Mouse (Mus musculus): ENCODE measurements around the gene Itga2. TPM values are rescaled to one million over a fixed set of nuclear protein-coding genes. Genes with fewer than 3 reads are reported as not detected.
A peak's percentile ranks its signal among the peaks of the same experiment; 100 is the strongest.

The Itga2 gene
- 1.3 and 1.9 TPM in 2 replicates for polyA plus RNA-seq (2014; fragmentation: Nextera tagmentation; extraction: Ambion mirVana)

DNA sequence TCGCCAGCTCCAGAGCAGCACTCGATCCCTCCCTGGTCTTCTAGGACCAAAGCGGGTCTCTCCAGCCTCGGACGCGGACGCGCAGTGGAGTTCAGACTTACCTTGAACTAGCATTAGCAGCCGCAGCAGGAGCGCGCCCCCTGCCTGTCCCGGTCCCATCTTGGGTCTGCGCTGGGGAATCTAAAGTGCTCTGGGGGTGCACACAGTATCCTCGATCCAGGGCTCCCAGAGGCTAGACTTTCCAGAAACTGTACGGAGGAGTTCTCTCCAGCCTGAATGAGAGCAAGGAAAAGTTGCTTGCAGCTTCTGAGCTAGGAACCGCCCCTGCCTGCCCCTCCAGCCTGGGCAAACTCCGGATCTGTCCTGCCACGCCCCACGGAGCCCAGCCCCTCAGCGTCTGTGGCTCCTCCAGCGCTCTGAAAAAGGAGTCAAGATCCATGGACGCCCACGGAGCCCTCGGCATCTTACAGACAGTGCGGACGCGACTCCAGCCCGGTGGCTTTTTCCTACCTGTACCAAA, at the start of gene Itga2:
Itga2 (minus strand) TSS at position 326 of the 520 bp plus-strand sequence.
- 0 out of 2 replicates have a peak, but pooled peaks cover 6% of the 10 kb centered on the region for H3K27me3 ChIP-seq (ENCODE audit: control insufficient read depth, insufficient read depth, low read length)
- WGBS, result 2% methylated on average over 28 of the region's 28 CpGs
- H3K4me1 ChIP-seq (ENCODE audit: control insufficient read depth, insufficient read depth, low read length), result peaks cover 6% of the 10 kb centered on the region; the same call in 1 of the 2 replicates
- no peaks in the 10 kb centered on the region for H3K36me3 ChIP-seq (ENCODE audit: control insufficient read depth, insufficient read depth, low read length)
- peak; percentile 84 for ATAC-seq (ENCODE audit: low read depth)
- peak within 1 kb of the TSS; percentile 32; the same call in 1 of the 2 replicates for H3K9ac ChIP-seq (replicated peaks; ENCODE audit: low read depth, low read length)
- no peaks in the 10 kb centered on the region for H3K9me3 ChIP-seq (ENCODE audit: control insufficient read depth, low read length)
- peak within 1 kb of the TSS; percentile 67 for H3K4me2 ChIP-seq (ENCODE audit: low read depth, low read length)
- H3K27ac ChIP-seq (ENCODE audit: low read depth, low read length), result no peak within 1 kb of the TSS
- peak within 1 kb of the TSS; percentile 29 for H3K4me3 ChIP-seq (ENCODE audit: low read depth, low read length)

DNA sequence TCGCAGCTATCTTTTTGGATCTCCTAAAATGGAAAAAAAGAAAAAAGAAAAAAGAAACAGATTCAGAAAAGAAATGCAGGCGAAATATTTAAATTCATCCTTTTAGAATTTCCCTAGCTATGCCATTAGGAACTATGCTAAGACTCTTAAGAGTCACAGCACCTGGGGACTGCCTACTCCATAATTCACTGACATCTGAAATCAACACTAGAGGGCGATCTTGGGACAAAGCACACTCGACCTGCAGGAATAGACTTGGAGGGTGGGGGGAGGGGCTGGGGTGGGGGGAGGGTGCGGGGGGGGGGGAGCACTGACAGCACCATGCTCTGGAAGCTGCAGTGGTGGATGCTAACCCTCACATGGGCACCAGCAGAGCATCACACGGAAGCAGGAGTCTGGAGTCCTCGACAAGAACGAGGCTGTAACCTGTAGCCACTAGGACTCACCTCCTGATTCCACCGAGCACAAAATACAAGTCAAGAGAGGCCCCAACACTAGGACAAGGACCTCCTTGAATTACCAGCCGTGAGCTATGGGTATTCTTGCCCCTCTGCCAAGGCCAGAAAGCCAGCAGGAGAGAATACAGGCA, 49.0 kb upstream of the Itga2 start:
- ATAC-seq (ENCODE audit: low read depth), result no peak

DNA sequence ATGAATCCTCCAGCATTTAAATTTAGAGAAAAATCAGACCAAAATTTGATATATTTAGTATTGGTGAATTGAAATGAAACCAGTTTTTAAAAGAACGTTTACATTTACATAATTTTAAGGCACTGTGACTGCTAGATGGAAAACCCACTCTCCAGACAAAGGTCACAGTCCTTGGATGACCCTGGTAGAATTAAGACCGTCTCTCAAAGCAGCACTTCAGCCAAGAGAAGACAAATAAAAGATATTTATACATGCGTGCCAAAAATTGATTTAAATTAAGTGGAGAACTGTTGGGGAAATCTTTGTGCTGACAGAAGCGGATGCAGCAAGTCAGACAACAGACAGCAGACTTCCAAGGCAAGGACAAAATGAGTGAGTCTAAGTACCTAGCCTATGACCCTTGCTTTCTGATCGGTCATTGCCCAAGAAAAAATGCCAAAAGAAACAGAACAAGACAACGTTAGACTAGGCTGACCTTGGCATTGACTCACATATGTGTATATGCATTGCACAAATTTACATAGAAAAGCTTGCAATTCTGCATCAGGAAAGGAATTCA, 42.7 kb upstream of the Itga2 start:
- no peaks in the 10 kb centered on the region for H3K9me3 ChIP-seq (ENCODE audit: control insufficient read depth, low read length)

More for the DNA sequence above, 49.0 kb upstream of the Itga2 start:
- Histone ChIP-seq H3K9me3 (ENCODE audit: control insufficient read depth, low read length) (no peaks in the 10 kb centered on the region), H3K4me2 (ENCODE audit: low read depth, low read length) (no peak overlapping the region), H3K4me1 (ENCODE audit: control insufficient read depth, insufficient read depth, low read length) (no peaks in the 10 kb centered on the region), H3K36me3 (ENCODE audit: control insufficient read depth, insufficient read depth, low read length) (no peaks in the 10 kb centered on the region), H3K27me3 (ENCODE audit: control insufficient read depth, insufficient read depth, low read length) (no peaks in the 10 kb centered on the region), H3K4me3 (ENCODE audit: low read depth, low read length) (no peak overlapping the region), H3K9ac (replicated peaks; ENCODE audit: low read depth, low read length) (no peak overlapping the region), H3K27ac (ENCODE audit: low read depth, low read length) (no peak overlapping the region)
- 37% methylated on average over 10 of the region's 10 CpGs for WGBS

DNA sequence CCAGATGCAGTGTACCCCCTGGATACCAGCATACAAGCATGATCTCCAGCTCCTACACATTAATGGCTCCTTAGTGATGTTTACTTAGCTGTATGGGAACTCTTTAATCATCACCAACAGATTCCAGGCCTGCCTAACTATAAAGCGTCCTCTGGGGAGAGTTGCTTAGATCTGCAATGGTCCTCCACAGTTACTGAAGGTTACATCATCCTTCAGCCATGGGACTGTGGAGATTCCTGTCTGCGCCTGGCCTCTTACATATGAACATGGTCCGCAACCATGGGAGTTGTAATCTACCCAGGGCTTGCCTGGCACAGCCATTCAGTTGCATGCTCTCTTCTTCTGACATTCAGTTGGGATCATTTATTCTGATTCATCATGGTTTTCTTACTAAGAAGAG, 40.0 kb upstream of the Itga2 start:
- Histone ChIP-seq H3K9me3 (ENCODE audit: control insufficient read depth, low read length) (no peaks in the 10 kb centered on the region), H3K27me3 (ENCODE audit: control insufficient read depth, insufficient read depth, low read length) (no peaks in the 10 kb centered on the region), H3K36me3 (ENCODE audit: control insufficient read depth, insufficient read depth, low read length) (no peaks in the 10 kb centered on the region), H3K9ac (replicated peaks; ENCODE audit: low read depth, low read length) (no peak overlapping the region), H3K4me2 (ENCODE audit: low read depth, low read length) (no peak overlapping the region), H3K27ac (ENCODE audit: low read depth, low read length) (no peak overlapping the region), H3K4me1 (ENCODE audit: control insufficient read depth, insufficient read depth, low read length) (no peaks in the 10 kb centered on the region), H3K4me3 (ENCODE audit: low read depth, low read length) (no peak overlapping the region)
- ATAC-seq (ENCODE audit: low read depth), result no peak
- 94% methylated on average over 3 of the region's 3 CpGs for WGBS

More for the DNA sequence above, 42.7 kb upstream of the Itga2 start:
- Histone ChIP-seq H3K4me1 (ENCODE audit: control insufficient read depth, insufficient read depth, low read length) (no peaks in the 10 kb centered on the region), H3K27ac (ENCODE audit: low read depth, low read length) (no peak overlapping the region), H3K36me3 (ENCODE audit: control insufficient read depth, insufficient read depth, low read length) (no peaks in the 10 kb centered on the region), H3K27me3 (ENCODE audit: control insufficient read depth, insufficient read depth, low read length) (no peaks in the 10 kb centered on the region), H3K4me3 (ENCODE audit: low read depth, low read length) (no peak overlapping the region), H3K4me2 (ENCODE audit: low read depth, low read length) (no peak overlapping the region), H3K9ac (replicated peaks; ENCODE audit: low read depth, low read length) (no peak overlapping the region)
- no peak for ATAC-seq (ENCODE audit: low read depth)
- WGBS, result 75% methylated on average over 6 of the region's 6 CpGs

DNA sequence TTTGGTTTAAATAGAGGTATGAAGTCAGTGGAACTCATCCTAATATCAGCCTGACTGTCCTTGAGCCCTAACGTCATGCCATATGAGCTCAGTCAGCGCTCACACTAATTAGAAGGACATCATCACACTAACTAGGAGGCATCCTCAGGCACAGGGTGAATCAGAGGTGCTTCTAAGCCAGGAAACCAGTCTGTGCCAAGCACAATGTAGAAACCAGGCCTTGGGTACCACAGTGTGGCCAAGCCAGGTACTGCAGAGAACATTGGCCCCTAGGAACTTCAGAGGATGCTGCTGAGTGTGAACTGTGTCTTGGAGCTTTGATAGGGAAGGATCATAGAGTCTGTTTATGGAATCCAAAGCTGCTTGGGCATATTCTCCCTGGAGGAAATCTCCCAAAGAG, 32.3 kb upstream of the Itga2 start:
- Histone ChIP-seq H3K4me3 (ENCODE audit: low read depth, low read length) (no peak overlapping the region), H3K36me3 (ENCODE audit: control insufficient read depth, insufficient read depth, low read length) (no peaks in the 10 kb centered on the region), H3K4me1 (ENCODE audit: control insufficient read depth, insufficient read depth, low read length) (no peaks in the 10 kb centered on the region), H3K27me3 (ENCODE audit: control insufficient read depth, insufficient read depth, low read length) (no peaks in the 10 kb centered on the region), H3K9ac (replicated peaks; ENCODE audit: low read depth, low read length) (no peak overlapping the region), H3K9me3 (ENCODE audit: control insufficient read depth, low read length) (no peaks in the 10 kb centered on the region), H3K27ac (ENCODE audit: low read depth, low read length) (no peak overlapping the region), H3K4me2 (ENCODE audit: low read depth, low read length) (no peak overlapping the region)
- WGBS, result 41% methylated on average over 2 of the region's 2 CpGs
- ATAC-seq (ENCODE audit: low read depth), result peak; percentile 94

DNA sequence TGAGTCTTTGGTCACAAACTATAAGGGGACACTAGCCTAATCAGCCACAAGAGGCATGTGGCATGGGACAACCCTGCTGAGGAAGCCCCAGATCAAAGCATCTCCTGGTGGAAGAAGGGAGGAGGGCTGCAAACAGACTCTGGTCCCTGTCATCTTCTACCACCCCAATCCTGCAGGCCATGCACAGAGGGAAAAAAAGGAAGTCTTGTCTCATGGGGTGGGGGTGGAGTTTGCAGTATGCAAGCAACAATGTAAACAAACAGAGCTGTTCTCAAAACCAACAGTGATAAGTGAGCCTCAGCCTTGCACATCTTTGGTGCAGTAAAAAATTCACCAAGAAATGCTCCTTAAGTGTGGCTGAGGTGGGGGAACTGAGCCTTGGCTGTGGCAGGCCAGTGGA, 22.6 kb upstream of the Itga2 start:
- H3K4me1 ChIP-seq (ENCODE audit: control insufficient read depth, insufficient read depth, low read length), result no peaks in the 10 kb centered on the region
- no peaks in the 10 kb centered on the region for H3K9me3 ChIP-seq (ENCODE audit: control insufficient read depth, low read length)
- ATAC-seq (ENCODE audit: low read depth), result no peak
- no peaks in the 10 kb centered on the region for H3K36me3 ChIP-seq (ENCODE audit: control insufficient read depth, insufficient read depth, low read length)
- H3K4me3 ChIP-seq (ENCODE audit: low read depth, low read length), result no peak overlapping the region
- no peak overlapping the region for H3K27ac ChIP-seq (ENCODE audit: low read depth, low read length)
- no peaks in the 10 kb centered on the region for H3K27me3 ChIP-seq (ENCODE audit: control insufficient read depth, insufficient read depth, low read length)
- H3K4me2 ChIP-seq (ENCODE audit: low read depth, low read length), result no peak overlapping the region
- no peak overlapping the region for H3K9ac ChIP-seq (replicated peaks; ENCODE audit: low read depth, low read length)

DNA sequence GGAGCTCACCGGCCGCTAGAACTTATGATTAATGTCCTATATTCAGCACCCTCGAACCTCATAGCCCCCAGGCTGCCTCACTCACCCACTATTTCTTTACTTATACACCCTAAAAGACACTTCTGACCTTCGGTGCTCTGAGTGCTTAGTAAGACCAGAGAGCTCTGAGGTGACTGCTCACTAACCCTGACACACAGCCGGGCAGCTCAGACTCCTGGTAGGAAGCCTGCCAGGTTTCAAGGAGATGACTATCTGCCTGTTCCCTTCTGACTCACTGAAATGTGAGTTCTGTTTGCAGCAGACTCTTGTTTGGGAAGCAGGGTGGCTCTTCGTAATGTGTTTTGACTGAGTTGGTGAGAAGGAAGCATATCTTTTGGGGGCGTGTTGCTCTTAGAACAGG, 1.6 kb upstream of the Itga2 start:
- Histone ChIP-seq H3K4me2 (ENCODE audit: low read depth, low read length) (no peak overlapping the region), H3K27ac (ENCODE audit: low read depth, low read length) (no peak overlapping the region), H3K4me1 (ENCODE audit: control insufficient read depth, insufficient read depth, low read length) (peaks cover 6% of the 10 kb centered on the region; the same call in 1 of the 2 replicates), H3K4me3 (ENCODE audit: low read depth, low read length) (no peak overlapping the region), H3K36me3 (ENCODE audit: control insufficient read depth, insufficient read depth, low read length) (no peaks in the 10 kb centered on the region), H3K9ac (replicated peaks; ENCODE audit: low read depth, low read length) (no peak overlapping the region), H3K27me3 (ENCODE audit: control insufficient read depth, insufficient read depth, low read length) (0 out of 2 replicates have a peak, but pooled peaks cover 6% of the 10 kb centered on the region), H3K9me3 (ENCODE audit: control insufficient read depth, low read length) (no peaks in the 10 kb centered on the region)
- WGBS, result 87% methylated on average over 7 of the region's 7 CpGs
- no peak for ATAC-seq (ENCODE audit: low read depth)

DNA sequence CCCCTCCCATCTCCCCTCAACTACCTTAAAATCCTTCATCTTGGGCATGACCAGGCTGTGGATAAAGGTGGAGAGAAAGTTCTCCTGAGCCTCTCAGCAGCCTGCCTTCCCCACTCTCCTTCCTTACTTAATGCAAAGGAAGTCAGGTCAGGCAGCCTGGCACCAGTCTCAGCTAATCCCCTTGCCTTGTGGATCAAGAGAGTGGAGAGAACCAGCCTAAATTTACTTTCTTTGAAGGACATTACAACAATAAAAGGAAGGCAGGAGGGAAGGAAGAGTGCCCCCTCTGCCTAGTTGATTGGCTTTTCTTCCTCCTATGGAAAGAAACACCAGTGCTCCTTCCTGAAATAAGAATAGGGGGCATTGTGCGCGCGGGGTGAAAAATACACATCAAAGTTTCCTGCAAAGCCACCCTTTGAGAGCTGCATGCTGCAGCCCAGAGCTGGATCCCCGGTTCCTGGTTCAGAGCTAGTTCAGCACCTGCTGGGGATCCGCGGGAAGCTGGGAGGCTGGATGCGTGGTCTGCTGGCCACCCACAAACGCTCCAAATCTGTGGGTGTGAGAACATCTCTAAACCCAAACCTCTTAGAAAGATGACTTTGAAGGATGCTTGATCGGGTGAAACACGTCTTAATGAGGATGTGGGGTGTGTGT, 777 bp downstream of the Itga2 start:
- Histone ChIP-seq H3K36me3 (ENCODE audit: control insufficient read depth, insufficient read depth, low read length) (no peaks in the 10 kb centered on the region), H3K9me3 (ENCODE audit: control insufficient read depth, low read length) (no peaks in the 10 kb centered on the region), H3K9ac (replicated peaks; ENCODE audit: low read depth, low read length) (0 out of 2 replicates have a peak overlapping the region, but pooled peaks have one; percentile 32), H3K4me1 (ENCODE audit: control insufficient read depth, insufficient read depth, low read length) (peaks cover 6% of the 10 kb centered on the region; the same call in 1 of the 2 replicates), H3K27ac (ENCODE audit: low read depth, low read length) (no peak overlapping the region), H3K27me3 (ENCODE audit: control insufficient read depth, insufficient read depth, low read length) (0 out of 2 replicates have a peak, but pooled peaks cover 6% of the 10 kb centered on the region), H3K4me2 (ENCODE audit: low read depth, low read length) (peak overlapping the region; percentile 67), H3K4me3 (ENCODE audit: low read depth, low read length) (peak overlapping the region; percentile 29)
- peak; percentile 60 for ATAC-seq (ENCODE audit: low read depth)
- WGBS, result under 1% methylated on average over 10 of the region's 10 CpGs

DNA sequence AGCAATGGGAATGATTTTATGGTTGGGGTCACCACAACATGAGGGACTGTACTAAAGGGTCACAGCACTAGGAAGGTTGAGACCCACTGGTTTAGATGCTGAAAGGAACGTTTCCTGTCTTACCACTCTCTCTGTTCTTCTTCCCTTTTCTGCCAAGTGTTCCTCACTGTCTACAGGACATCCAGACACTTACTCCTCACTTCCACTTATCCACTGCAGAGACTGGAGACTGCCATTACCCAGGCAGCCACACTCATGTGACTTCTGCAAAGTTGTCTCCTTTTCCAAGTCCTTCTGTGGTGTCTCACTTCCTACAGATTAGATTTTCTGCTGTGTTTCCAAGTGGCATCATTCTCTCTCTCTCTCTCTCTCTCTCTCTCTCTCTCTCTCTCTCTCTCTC, 7.1 kb downstream of the Itga2 start:
- H3K9me3 ChIP-seq (ENCODE audit: control insufficient read depth, low read length), result no peaks in the 10 kb centered on the region
- 70% methylated on average over 1 of the region's 1 CpGs for WGBS
- no peak overlapping the region for H3K27ac ChIP-seq (ENCODE audit: low read depth, low read length)
- H3K27me3 ChIP-seq (ENCODE audit: control insufficient read depth, insufficient read depth, low read length), result no peaks in the 10 kb centered on the region
- H3K36me3 ChIP-seq (ENCODE audit: control insufficient read depth, insufficient read depth, low read length), result no peaks in the 10 kb centered on the region
- H3K4me3 ChIP-seq (ENCODE audit: low read depth, low read length), result no peak overlapping the region
- no peak for ATAC-seq (ENCODE audit: low read depth)
- H3K4me2 ChIP-seq (ENCODE audit: low read depth, low read length), result no peak overlapping the region
- H3K4me1 ChIP-seq (ENCODE audit: control insufficient read depth, insufficient read depth, low read length), result 0 out of 2 replicates have a peak, but pooled peaks cover 4% of the 10 kb centered on the region
- no peak overlapping the region for H3K9ac ChIP-seq (replicated peaks; ENCODE audit: low read depth, low read length)
